ENCODE assay signal across 8 mouse cellular contexts in the genomic region with DNA sequence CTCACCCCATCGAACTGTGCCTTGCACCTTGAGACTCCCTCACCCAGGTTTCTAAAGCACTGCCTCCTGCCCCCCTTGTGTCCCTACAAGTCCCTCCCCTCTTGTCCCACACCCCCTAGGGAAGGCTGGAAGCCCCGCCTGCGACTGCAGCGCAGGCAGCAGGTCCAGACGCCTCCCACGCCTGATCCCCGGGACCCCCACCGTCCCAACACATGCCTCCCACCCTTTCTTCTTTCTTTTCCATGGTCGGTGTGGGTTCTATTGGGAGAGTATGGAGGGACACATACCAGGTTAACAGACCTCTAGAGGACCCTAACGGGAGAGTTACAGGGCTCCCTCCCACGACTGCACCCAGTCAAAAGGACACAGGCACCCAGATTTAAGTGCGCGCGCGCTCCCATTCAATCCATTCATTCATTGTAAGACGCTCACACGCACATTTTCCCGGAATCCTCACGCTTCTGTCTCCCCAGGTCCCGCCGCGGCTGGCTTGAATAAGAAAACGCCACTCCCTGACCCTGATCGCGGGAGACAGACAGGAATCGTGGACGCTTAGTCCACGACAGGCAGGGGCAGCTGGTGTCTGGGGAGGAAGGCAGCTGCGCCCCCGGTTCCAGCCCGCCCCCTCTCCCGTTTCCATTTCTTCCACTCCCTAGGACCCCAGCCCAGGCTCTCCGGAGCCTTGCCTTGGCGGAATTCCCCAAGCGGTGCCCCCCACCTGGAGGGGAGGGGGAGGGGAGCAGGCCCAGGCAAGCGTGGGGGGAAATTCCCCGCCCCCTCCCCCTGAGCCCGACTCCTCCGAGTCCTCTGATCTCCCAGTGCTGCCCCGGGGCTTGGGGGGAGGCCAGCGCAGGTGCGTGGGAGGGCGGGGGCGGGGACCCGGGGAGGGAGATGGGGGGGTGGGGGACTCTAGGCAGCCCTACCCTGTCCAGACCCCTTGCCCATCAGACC. TPM values are rescaled to one million over a fixed set of nuclear protein-coding genes. Genes with fewer than 3 reads are reported as not detected.
A peak's percentile ranks its signal among the peaks of the same experiment; 100 is the strongest.
DNase-seq lines count a peak whose midpoint lies in the region; ATAC-seq and TF ChIP-seq lines count a peak whose summit lies in the region.

A gene (minus strand): TSS at position 533 of the 951 bp plus-strand sequence.

- DNase-seq in kidney, adult 2 months = no peak
- peak; percentile 29 for DNase-seq in embryo, embryonic 9.5 days (ENCODE audit: extremely low spot score)
- DNase-seq in limb, embryonic 11.5 days (ENCODE audit: low spot score) = peak; percentile 48
- DNase-seq in retina, postnatal 1 day = peak; percentile 62
- no peak for DNase-seq in natural killer cell, adult 2 months (ENCODE audit: low spot score in 2 of 2)
- no peak for DNase-seq in adrenal gland, postnatal 36 days
- no peak for DNase-seq in ovary, postnatal 14 days (ENCODE audit: low spot score)

- under 1% methylated on average over 43 of the region's 45 CpGs for WGBS in kidney, embryonic 15.5 days
- 1% methylated on average over 45 of the region's 45 CpGs for WGBS in kidney, adult 2 months
- under 1% methylated on average over 42 of the region's 45 CpGs for WGBS in limb, embryonic 11.5 days

- peak within 1 kb of the TSS; percentile 30; the same call in 1 of the 2 replicates for H3K9ac ChIP-seq in kidney, embryonic 15.5 days
- peak within 1 kb of the TSS; percentile 37 for H3K9ac ChIP-seq in limb, embryonic 11.5 days (ENCODE audit: low read length)

- no peak for TF ChIP-seq CTCF in kidney, adult 2 months (conservative IDR thresholded peaks at IDR 0.05; ENCODE audit: insufficient read depth, insufficient read length, low read depth, low read length)

- no peaks in the 10 kb centered on the region for H3K36me3 ChIP-seq in kidney, embryonic 15.5 days
- H3K36me3 ChIP-seq in kidney, adult 2 months (ENCODE audit: control insufficient read depth, insufficient read depth, low read length) = no peaks in the 10 kb centered on the region
- no peaks in the 10 kb centered on the region for H3K36me3 ChIP-seq in limb, embryonic 11.5 days (ENCODE audit: control insufficient read depth, insufficient read depth, low read length)

- H3K27ac ChIP-seq in kidney, embryonic 15.5 days = no peak within 1 kb of the TSS
- H3K27ac ChIP-seq in kidney, adult 2 months (ENCODE audit: insufficient read depth, low read depth, low read length) = no peak within 1 kb of the TSS
- no peak within 1 kb of the TSS for H3K27ac ChIP-seq in limb, embryonic 11.5 days (replicated peaks; ENCODE audit: low read depth, low read length)

- H3K9me3 ChIP-seq in kidney, embryonic 15.5 days (replicated peaks) = no peaks in the 10 kb centered on the region
- peaks cover 4% of the 10 kb centered on the region; the same call in 1 of the 2 replicates for H3K9me3 ChIP-seq in limb, embryonic 11.5 days (ENCODE audit: control insufficient read depth, low read length)

- peaks cover 61% of the 10 kb centered on the region for H3K4me1 ChIP-seq in kidney, embryonic 15.5 days
- no peaks in the 10 kb centered on the region for H3K4me1 ChIP-seq in kidney, adult 2 months (ENCODE audit: control insufficient read depth, insufficient read depth, low read length)
- peaks cover 19% of the 10 kb centered on the region for H3K4me1 ChIP-seq in limb, embryonic 11.5 days (ENCODE audit: control insufficient read depth, insufficient read depth, low read length)

- TF ChIP-seq POLR2A in kidney, adult 2 months (IDR thresholded peaks at IDR 0.05; ENCODE audit: low read depth, low read length) = no peak

- peak within 1 kb of the TSS; percentile 37 for H3K4me3 ChIP-seq in kidney, embryonic 15.5 days (replicated peaks)
- no peak within 1 kb of the TSS for H3K4me3 ChIP-seq in kidney, adult 2 months (ENCODE audit: insufficient read depth, low read depth, low read length)
- H3K4me3 ChIP-seq in limb, embryonic 11.5 days (ENCODE audit: low read depth, low read length) = peak within 1 kb of the TSS; percentile 26

- peaks cover 76% of the 10 kb centered on the region for H3K27me3 ChIP-seq in kidney, embryonic 15.5 days
- H3K27me3 ChIP-seq in kidney, adult 2 months (replicated peaks; ENCODE audit: control insufficient read depth, insufficient read depth, low read length) = peaks cover 4% of the 10 kb centered on the region; the same call in 1 of the 2 replicates
- peaks cover 68% of the 10 kb centered on the region for H3K27me3 ChIP-seq in limb, embryonic 11.5 days (ENCODE audit: control insufficient read depth, insufficient read depth, low read length)

- no peak for ATAC-seq in kidney, embryonic 15.5 days (replicated peaks; ENCODE audit: low FRiP score)
- ATAC-seq in limb, embryonic 11.5 days (ENCODE audit: insufficient number of reproducible peaks, low FRiP score, low TSS enrichment, low read depth) = peak; percentile 27; the same call in 1 of the 2 replicates

- peak within 1 kb of the TSS; percentile 67 for H3K4me2 ChIP-seq in kidney, embryonic 15.5 days
- H3K4me2 ChIP-seq in limb, embryonic 11.5 days (ENCODE audit: low read depth, severe bottlenecking) = peak within 1 kb of the TSS; percentile 62

RNA-seq across cellular contexts. Expression of the gene that starts here (rescaled TPM):
- 1.9 and 2.2 TPM in 2 replicates for polyA plus RNA-seq in kidney, embryonic 15.5 days (2015; fragmentation: Nextera tagmentation; extraction: Ambion mirVana)
- polyA plus RNA-seq in kidney, adult 2 months (2012; rRNA removed) = 0.17 and 0.27 TPM in 2 replicates
- 14.8 and 16.2 TPM in 2 replicates for polyA plus RNA-seq in limb, embryonic 11.5 days (2014; fragmentation: Nextera tagmentation; extraction: Ambion mirVana)
- not detected for total RNA-seq in adrenal gland, postnatal 36 days (2021)

Comparison
In these comparisons a context has a peak if more than half of its experiments do, and no peak if none do; other contexts are left out.
1. DNase-seq: peak in embryo, embryonic 9.5 days (single experiment), limb, embryonic 11.5 days (single experiment) and retina, postnatal 1 day (single experiment); none in kidney, adult 2 months (single experiment), natural killer cell, adult 2 months (0 of 2), adrenal gland, postnatal 36 days (0 of 2) and ovary, postnatal 14 days (single experiment).